Mouse (Mus musculus) small intestine, adult 2 months (tissue): ENCODE data around the gene Flcn. TPM values are rescaled to one million over a fixed set of nuclear protein-coding genes. Genes with fewer than 3 reads are reported as not detected.
"Not testable (repeated sequence)": the region's sequence is repeated elsewhere in the genome, so short reads cannot be mapped to it uniquely, and the experiment has no call there.

Experiments
- H3K27ac ChIP-seq: fragments of 200-500 bp; 2 replicates; pipeline ENCODE4 v1.5.1; 2012; ENCODE audit warnings: low read depth, low read length, control low read depth, inconsistent platforms; ENCODE audit not compliant: insufficient read depth
- H3K27me3 ChIP-seq: fragments of 200-500 bp; 2 replicates; pipeline ENCODE4 v1.6.1; 2012; ENCODE audit warnings: mild to moderate bottlenecking, moderate library complexity, low read length, inconsistent platforms; ENCODE audit not compliant: control insufficient read depth, insufficient read depth
- H3K36me3 ChIP-seq: fragments of 200-500 bp; 2 replicates; pipeline ENCODE4 v1.6.1; 2012; ENCODE audit warnings: mild to moderate bottlenecking, low read length, control low read depth, inconsistent platforms; ENCODE audit not compliant: control insufficient read depth, insufficient read depth
- H3K4me1 ChIP-seq: fragments of 200-500 bp; 2 replicates; pipeline ENCODE4 v1.6.1; 2012; ENCODE audit warnings: low read length, inconsistent platforms, mixed read lengths; ENCODE audit not compliant: control insufficient read depth, insufficient read depth, insufficient read length
- H3K4me3 ChIP-seq: fragments of 200-500 bp; 2 replicates; pipeline ENCODE4 v1.5.1; 2012; ENCODE audit warnings: low read depth, mild to moderate bottlenecking, control low read depth, inconsistent platforms, low read length, moderate library complexity
- CTCF ChIP-seq: fragments of 200-500 bp; IDR thresholded peaks from 2 replicates; pipeline ENCODE4 v1.5.1; 2012; ENCODE audit warnings: low read depth, mild to moderate bottlenecking, control low read depth, inconsistent platforms, low read length, moderate library complexity, mixed read lengths; ENCODE audit not compliant: insufficient replicate concordance, insufficient read length; ENCODE audit errors: extremely low read depth
- POLR2A ChIP-seq: fragments of 200-500 bp; IDR thresholded peaks from 2 replicates; pipeline ENCODE4 v1.6.1; 2012; ENCODE audit warnings: low read depth, mild to moderate bottlenecking, control low read depth, inconsistent platforms, low read length, moderate library complexity
- WGBS: fragments of 180-500 bp; shearing (Covaris S2); methylation state at CpG from one replicate; pipeline ENCODE4 v1.1.7; 2018; 5-methylcytosine and 5-hydroxymethylcytosine counted together
- polyA plus RNA-seq: library from polyadenylated mRNA; depleted of rRNA; stranded (reverse); fragments of >200 nt; gene quantifications from 2 replicates; pipeline ENCODE4 v1.2.3, GENCODE M21; 2012

Flcn gene
- polyA plus RNA-seq, 1 experiment = 23.8 TPM

DNA sequence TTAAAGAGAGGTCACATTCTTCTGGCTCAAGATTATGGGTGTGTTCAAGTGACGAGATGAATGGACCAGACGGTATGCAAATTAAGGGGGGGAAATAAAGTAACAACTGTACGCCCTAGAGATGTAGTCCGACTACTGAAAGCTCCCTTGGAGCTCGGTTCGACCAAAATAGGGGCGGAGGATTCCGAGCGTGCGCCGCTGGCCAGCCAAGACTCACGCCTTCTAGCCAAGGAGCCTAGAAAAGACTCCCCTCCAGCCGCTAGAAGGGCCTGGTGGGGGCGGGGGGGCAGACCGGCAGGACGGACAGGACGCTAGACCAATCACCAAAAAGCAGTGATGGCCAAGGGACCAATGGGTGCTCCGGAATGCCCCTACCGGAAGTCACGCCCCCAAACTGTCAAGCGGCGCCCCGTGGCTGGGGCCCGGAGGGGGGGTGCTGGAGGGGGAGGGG lies 29.2 kb upstream of the Flcn start, which contains the start of gene Nt5m:
Gene Nt5m, plus strand, starts transcription at position 440 of the 451 bp plus-strand sequence.
- peak within 1 kb of the TSS; percentile 94 for H3K27ac ChIP-seq
- H3K27me3 ChIP-seq = no peaks in the 10 kb centered on the region
- TF ChIP-seq POLR2A = no peak
- no peak for TF ChIP-seq CTCF
- peak within 1 kb of the TSS; percentile 91 for H3K4me3 ChIP-seq
- WGBS = under 1% methylated on average over 23 of the region's 24 CpGs
- H3K36me3 ChIP-seq = peaks cover 14% of the 10 kb centered on the region
- H3K4me1 ChIP-seq = peaks cover 6% of the 10 kb centered on the region

GRCm38 (mm10) chr11:59838426-59838825 lies 28.6 kb upstream of the Flcn start:
- Histone ChIP-seq H3K36me3 (peaks cover 16% of the 10 kb centered on the region), H3K27ac (no peak overlapping the region), H3K4me3 (no peak overlapping the region), H3K4me1 (peaks cover 6% of the 10 kb centered on the region), H3K27me3 (no peaks in the 10 kb centered on the region)
- WGBS = 45% methylated on average over 4 of the region's 4 CpGs
- TF ChIP-seq POLR2A (no peak), CTCF (no peak)

DNA sequence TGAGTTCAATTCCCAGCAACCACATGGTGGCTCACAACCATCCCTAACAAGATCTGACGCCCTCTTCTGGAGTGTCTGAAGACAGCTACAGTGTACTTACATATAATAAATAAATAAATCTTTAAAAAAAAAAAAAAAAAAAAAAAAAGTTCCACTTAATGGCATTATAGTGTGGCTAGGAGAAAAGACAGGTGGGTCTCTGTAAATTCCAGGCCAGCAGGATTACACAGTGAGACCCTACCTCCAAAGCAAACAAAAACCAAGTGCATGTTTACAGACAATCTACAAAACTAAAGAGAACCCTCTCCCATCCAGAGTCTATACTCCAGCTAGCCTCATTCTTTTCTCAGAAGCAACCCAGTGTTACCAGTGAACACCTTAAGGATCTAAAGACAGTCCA lies 28.0 kb upstream of the Flcn start:
- H3K4me3 ChIP-seq, H3K4me1 ChIP-seq, H3K27ac ChIP-seq, H3K27me3 ChIP-seq: not testable (repeated sequence)
- H3K36me3 ChIP-seq = peaks cover 20% of the 10 kb centered on the region
- no CpG with 5 or more reads among the region's 1 CpGs for WGBS

DNA sequence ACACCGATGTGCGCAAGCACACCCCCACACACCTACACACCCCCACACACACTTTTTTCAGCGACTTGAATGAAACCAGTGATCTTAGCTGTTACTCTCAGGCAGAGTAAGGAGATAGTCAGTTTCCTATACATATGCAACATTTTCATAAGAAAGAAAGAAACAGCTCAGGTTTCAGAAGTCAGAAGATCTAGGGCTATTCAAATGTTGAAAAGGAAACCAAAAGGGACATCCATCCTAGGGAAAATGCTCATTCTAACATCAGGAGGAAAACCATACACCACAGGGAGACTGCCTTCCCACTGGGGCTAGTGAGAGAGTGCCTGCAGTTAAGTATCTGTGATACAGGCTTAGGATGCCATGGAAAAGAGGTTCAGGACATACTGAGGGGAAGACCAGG lies 11.8 kb upstream of the Flcn start:
- Histone ChIP-seq H3K36me3 (peaks cover 79% of the 10 kb centered on the region), H3K27ac (no peak overlapping the region), H3K4me1 (no peaks in the 10 kb centered on the region), H3K4me3 (no peak overlapping the region), H3K27me3 (no peaks in the 10 kb centered on the region)
- 92% methylated on average over 3 of the region's 3 CpGs for WGBS
- no peak for TF ChIP-seq POLR2A
- no peak for TF ChIP-seq CTCF

GRCm38 (mm10) chr11:59817916-59818315 lies 8.1 kb upstream of the Flcn start:
- TF ChIP-seq CTCF (no peak), POLR2A (no peak)
- peaks cover 53% of the 10 kb centered on the region for H3K36me3 ChIP-seq
- WGBS = 96% methylated on average over 3 of the region's 3 CpGs

GRCm38 (mm10) chr11:59815482-59816065 lies 5.8 kb upstream of the Flcn start:
- WGBS = 74% methylated on average over 6 of the region's 6 CpGs
- H3K4me3 ChIP-seq = no peak overlapping the region
- peaks cover 1% of the 10 kb centered on the region; the same call in 1 of the 2 replicates for H3K4me1 ChIP-seq
- peaks cover 38% of the 10 kb centered on the region for H3K36me3 ChIP-seq
- H3K27me3 ChIP-seq = no peaks in the 10 kb centered on the region
- TF ChIP-seq CTCF (no peak), POLR2A (no peak)
- no peak overlapping the region for H3K27ac ChIP-seq

More at GRCm38 (mm10) chr11:59817916-59818315, 8.1 kb upstream of the Flcn start:
- Histone ChIP-seq H3K27me3 (no peaks in the 10 kb centered on the region), H3K4me3 (no peak overlapping the region), H3K4me1 (no peaks in the 10 kb centered on the region), H3K27ac (no peak overlapping the region)

DNA sequence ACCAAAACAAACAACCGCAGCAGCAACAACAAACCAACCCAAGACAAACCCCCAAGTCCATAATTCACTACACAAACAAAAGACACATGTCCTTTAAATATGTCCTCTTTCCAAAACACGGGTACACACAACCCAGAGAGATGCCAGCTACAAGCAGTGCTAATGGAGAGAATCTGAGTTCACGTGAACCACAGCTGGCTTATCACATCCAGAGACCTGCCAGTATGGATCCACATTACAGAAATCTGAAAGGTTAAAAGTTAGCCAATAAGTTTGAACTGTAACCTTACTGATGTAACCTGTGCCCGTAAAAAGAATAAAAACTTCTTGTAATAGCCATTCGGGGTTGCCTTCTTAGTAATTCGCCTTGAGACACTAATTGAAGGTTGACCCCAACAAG lies 5.1 kb upstream of the Flcn start:
- no peak overlapping the region for H3K27ac ChIP-seq
- no peaks in the 10 kb centered on the region for H3K27me3 ChIP-seq
- 78% methylated on average over 6 of the region's 6 CpGs for WGBS
- no peak overlapping the region for H3K4me3 ChIP-seq
- H3K36me3 ChIP-seq = peaks cover 33% of the 10 kb centered on the region
- H3K4me1 ChIP-seq = peaks cover 1% of the 10 kb centered on the region; the same call in 1 of the 2 replicates
- TF ChIP-seq CTCF (no peak), POLR2A (no peak)

DNA sequence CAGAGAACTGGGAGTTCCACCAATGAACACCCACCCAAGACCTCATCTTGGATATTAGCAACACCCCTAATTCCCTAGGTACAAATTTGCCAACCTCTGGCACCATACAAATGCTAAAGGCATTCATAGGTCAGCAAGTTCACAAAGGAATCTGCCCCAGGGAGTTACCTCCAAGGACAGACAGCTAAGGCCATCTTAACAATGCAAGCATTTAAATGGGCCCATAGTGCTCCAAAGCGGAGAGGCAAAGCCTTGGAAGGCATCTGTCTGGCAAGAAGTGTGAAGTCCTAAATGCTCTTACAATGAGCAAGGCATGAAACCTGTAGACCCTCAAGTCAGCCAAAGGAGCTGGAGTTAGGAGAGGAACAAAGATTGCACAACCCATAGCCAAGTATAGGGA lies 4.5 kb upstream of the Flcn start:
- no peak overlapping the region for H3K27ac ChIP-seq
- TF ChIP-seq POLR2A (no peak), CTCF (no peak)
- H3K27me3 ChIP-seq = no peaks in the 10 kb centered on the region
- H3K4me3 ChIP-seq = no peak overlapping the region
- 91% methylated on average over 1 of the region's 1 CpGs for WGBS
- peaks cover 1% of the 10 kb centered on the region; the same call in 1 of the 2 replicates for H3K4me1 ChIP-seq
- peaks cover 27% of the 10 kb centered on the region for H3K36me3 ChIP-seq
